Mouse (Mus musculus) cerebellum, adult 2 months (tissue): ENCODE results near the gene Anks1b.

Source experiments
- CTCF ChIP-seq: fragments of 200-500 bp; IDR thresholded peaks from 2 replicates; pipeline ENCODE4 v1.5.1; 2011; ENCODE audit warnings: low read depth, mild to moderate bottlenecking, control low read depth, low read length, moderate library complexity, borderline replicate concordance; ENCODE audit not compliant: insufficient read depth
- POLR2A ChIP-seq: fragments of 200-500 bp; IDR thresholded peaks from 2 replicates; pipeline ENCODE4 v1.6.1; 2011; ENCODE audit warnings: low read length, control low read depth, borderline replicate concordance; ENCODE audit not compliant: insufficient read depth

GRCm38 (mm10) chr10:90465426-90465825, 592.1 kb downstream of the Anks1b start:
- TF ChIP-seq CTCF (no peak), POLR2A (no peak)
